Mouse (Mus musculus): Measurements from ENCODE around the gene Ankrd9. TPM values are rescaled to one million over a fixed set of nuclear protein-coding genes. Genes with fewer than 3 reads are reported as not detected.

Ankrd9 gene
- total RNA-seq, 2 experiments from 2014 or later, result 81.0 to 82.1 TPM

DNA sequence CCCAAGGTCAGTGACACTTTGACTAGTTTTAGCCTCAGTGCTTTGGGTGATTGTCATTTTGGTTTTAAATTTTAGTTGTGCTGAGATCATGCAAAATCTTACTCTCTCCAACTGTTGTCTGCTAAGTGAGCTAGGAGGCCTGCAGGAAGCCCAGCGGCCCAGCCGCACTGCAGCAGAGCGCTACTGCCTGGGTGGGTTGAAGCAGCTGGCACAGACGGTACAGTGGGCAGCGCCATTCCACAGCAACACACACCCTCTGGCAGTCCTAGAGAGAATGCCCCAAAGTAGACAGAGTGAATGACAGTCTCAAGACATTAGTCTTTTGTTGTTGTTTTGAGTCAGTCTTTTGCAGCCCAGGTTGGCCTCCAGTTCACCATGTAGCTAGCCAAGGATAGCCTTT lies 8.4 kb downstream of the Ankrd9 start:
- DNase-seq, result no peak
- intact Hi-C loops (cut with DNase I), result no loop called here

DNA sequence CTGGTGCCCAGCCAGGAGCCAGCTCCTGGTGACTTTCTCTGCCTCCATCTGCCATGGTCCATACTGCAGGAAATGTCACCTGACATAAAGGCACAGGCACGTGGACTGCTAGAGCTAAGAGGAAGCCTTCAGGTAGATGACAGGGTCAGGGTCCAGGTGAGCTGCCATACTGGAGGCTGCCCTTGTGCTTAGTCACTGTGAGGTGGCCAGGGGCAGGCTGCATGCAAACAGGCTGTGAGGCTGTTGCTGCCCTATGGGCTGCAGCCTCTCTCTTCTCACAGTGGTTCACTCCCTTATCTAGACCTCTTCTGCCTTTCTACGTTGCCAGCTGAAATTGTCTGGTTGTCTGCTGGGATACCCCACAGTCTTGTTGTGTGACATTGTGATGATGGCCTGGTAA lies 11.7 kb downstream of the Ankrd9 start:
- intact Hi-C loops (cut with DNase I), result no loop called here
- no peak for DNase-seq

DNA sequence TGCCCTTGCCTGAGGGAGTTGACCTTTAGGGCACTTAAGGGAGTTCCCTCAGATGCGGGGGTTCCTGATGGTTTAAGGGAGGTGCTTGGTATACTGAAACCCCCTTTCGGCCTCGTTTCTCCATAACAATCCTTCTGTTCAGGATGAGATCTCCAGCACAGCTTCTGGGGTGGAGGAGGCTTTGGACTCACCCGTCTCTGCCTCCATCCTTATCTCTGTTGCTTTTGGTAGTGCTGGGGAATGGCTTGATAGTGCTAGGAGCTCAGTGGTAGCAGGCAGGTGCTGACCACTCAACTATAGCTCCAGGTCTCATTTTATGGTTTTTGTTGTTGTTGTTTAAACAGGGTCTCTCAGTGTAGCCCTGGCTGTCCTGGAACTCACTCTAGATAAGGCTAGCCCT lies 12.8 kb downstream of the Ankrd9 start:
- no peak for DNase-seq
- intact Hi-C loops (cut with DNase I), result no loop called here

GRCm38 (mm10) chr12:110965500-110965899 lies 13.3 kb downstream of the Ankrd9 start:
- intact Hi-C loops (cut with DNase I), result no loop called here
- no peak for DNase-seq

- intact Hi-C loops (cut with DNase I), result no loop called here
- no peak for DNase-seq
Observed at GRCm38 (mm10) chr12:110961973-110962372, 16.9 kb downstream of the Ankrd9 start.

DNA sequence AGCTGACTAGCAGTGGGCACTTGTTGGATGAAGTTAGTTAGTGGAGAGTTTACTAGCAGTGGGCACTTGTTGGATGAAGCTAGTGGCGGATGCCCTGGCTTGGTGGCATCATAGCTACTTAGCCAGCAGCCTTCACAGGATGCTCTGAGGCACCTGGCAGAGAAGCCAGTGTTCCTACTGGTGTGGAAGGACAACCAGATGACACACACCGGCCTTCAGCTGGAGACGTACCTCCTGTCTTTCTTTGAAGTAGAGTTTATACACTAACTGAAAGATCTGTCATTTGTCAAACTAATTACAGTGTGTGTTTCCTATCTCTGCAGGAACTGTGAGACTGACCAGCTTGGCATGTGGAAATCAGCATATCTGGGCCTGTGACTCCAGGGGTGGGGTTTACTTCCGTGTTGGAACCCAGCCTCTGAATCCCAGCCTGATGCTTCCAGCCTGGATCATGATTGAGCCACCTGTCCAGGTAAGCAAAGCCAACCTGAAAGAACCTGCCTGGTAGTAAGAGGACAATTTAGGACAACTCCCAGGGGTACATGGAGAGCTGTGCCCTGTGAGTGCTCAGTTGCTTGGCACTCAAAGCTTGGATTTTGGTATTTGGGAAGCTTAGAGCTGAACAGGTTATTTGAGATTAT lies 24.4 kb downstream of the Ankrd9 start:
- no peak for DNase-seq
- intact Hi-C loops (cut with DNase I), result no loop called here

- intact Hi-C loops (cut with DNase I), result no loop called here
- no peak for DNase-seq
Observed at GRCm38 (mm10) chr12:110953900-110954299, 24.9 kb downstream of the Ankrd9 start.

DNA sequence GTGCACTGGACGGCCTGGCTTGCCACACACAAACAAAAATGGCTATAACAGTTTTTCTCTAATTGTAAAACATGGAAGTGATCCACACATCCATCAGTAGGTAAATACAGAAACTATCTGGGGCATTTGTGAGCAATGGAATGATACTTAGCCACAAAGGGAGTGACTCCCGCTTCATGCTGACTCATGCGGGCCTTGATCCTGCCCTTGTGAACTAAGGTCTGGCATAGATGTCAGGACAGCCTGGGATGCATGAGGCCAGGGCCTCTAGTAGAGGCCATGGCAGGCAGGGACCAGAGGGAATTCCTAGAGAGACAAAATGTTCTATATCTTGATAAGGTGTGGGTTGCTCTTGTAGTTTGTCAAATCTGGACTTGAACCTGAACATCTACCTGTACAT lies 25.4 kb downstream of the Ankrd9 start:
- DNase-seq, result no peak
- intact Hi-C loops (cut with DNase I), result no loop called here

GRCm38 (mm10) chr12:110952628-110953385 lies 26.0 kb downstream of the Ankrd9 start:
- intact Hi-C loops (cut with DNase I), result no loop called here

DNA sequence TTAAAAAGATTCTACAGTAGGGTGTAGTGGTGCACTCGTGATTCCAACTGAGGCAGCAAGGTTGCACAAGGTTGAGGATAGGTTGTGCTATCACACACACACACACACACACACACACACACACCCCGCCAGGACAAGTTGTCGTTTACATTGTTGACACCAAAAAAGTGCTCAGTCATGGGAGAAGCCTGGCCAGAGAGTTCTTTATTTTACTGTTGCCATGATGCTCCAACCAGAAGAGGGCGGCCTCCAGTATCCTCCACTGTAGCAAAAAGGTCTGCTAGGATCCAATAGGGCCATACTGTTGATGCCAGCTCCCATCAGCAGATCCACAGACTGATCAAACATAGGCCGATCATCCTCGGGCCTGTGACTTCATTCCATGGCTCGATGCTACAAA lies 27.6 kb downstream of the Ankrd9 start:
- no peak for DNase-seq
- intact Hi-C loops (cut with DNase I), result no loop called here

More at GRCm38 (mm10) chr12:110952628-110953385, 26.0 kb downstream of the Ankrd9 start:
- no peak for DNase-seq

DNA sequence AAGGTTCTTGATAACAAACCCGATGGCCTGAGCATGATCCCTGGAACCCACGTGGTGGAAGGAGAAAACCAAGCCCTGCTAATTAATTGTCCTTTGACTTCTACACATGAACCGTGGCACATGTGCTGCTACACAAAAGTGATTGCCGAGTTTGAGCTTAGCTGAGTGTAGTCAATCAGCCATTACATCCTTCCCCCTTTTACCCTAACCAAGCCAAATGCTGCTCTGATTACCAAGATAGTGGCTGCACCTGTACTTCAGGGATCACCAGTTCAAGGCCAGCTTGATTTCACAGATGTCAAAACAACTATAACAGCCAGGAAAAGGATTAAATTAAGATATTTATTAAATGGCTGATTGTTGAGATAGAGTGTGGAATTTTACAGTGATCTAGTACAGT lies 28.7 kb downstream of the Ankrd9 start:
- intact Hi-C loops (cut with DNase I), result no loop called here

GRCm38 (mm10) chr12:110949410-110949809 lies 29.4 kb downstream of the Ankrd9 start:
- peak; percentile 25 to 54 for DNase-seq
- intact Hi-C loops (cut with DNase I), result loop anchor here (10.0 kb wide), 1 partner anchor 325 kb away; the partner anchor contains the start of gene Amn

More for the DNA sequence above, 28.7 kb downstream of the Ankrd9 start:
- no peak for DNase-seq

DNA sequence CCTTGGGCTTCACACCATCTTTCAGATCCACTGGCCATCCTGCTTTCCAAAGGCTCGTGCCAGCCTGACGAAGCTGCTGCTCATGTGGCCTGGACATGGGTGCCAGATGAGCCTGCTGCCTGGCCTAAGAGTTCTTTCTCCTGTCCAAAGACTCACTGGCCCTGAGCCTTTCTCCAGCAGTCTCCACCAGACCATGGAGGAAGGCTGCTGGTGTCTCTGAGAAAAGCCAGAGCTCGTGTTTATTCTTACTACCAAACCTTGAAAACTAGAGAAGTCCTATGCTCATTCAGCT lies 30.0 kb downstream of the Ankrd9 start:
- intact Hi-C loops (cut with DNase I), result loop anchor here (10.0 kb wide), 1 partner anchor 326 kb away; the partner anchor contains the start of gene Amn
- peak; percentile 21 to 23 for DNase-seq

DNA sequence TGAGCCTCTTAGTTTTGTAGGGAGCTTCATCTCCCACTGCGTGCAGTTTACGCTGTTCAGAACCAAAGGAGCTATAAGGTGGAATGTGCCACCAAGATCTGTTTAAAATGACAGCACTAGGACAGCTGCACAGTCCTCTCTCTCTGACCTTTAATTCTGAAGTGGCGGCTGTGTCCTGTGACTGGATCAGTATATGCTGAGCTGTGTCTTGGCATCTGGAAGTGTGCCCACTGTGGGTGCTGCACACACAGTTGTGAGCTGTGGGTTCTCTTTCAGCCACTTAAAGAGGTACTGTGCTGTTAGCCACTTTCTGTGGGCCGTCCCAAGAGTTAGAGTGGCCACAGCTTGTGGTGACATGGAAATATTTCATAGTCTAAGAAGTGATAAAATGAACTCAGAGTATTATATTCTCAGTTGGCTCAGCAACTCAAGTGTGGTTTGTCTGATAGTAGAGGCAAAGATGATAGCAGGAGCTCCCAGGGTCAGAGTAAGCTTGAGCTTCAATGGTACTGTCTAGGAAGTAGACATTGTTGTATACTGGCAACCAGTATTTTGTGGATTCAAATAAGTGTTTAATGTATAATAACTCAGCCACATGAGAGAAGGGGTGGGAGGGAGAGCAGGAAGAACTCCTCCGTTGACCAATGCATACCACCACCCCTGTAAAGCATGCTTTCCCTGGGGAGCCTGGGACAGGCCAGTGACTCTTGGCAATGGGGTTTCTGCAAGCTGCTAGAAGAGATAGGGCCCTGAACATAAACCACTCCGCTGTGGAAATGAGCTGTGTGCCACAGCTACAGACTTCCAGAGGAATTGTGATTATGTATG lies 30.5 kb downstream of the Ankrd9 start:
- no peak for DNase-seq
- intact Hi-C loops (cut with DNase I), result loop anchor here (10.0 kb wide), 1 partner anchor 327 kb away; the partner anchor contains the start of gene Amn

GRCm38 (mm10) chr12:110946216-110946615 lies 32.6 kb downstream of the Ankrd9 start:
- DNase-seq, result no peak
- intact Hi-C loops (cut with DNase I), result loop anchor here (10.0 kb wide), 1 partner anchor 329 kb away; the partner anchor contains the start of gene Amn

- intact Hi-C loops (cut with DNase I), result loop anchor here (10.0 kb wide), 1 partner anchor 334 kb away; the partner anchor contains the start of gene Amn
- no peak for DNase-seq
Observed at GRCm38 (mm10) chr12:110940869-110941268, 38.0 kb downstream of the Ankrd9 start.

DNA sequence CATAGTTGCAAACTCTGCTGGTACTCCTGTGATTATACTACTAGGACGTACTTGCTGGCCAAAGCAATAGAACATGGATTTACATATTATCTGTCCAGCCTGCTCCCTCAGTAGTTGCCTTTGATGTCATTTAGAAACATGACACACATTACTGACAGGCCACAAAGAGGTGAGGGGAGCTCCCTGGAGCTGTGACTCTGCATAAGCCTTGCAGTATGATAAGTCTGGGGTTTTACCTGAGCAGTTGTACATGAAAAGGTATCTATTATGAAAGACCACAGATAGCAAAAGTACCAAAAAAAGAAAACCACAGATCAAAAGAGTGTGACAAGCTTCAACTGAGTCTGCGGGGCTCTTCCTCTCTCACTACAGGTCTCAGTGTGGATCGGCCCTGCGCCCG lies 39.5 kb downstream of the Ankrd9 start:
- intact Hi-C loops (cut with DNase I), result no loop called here
- DNase-seq, result no peak

GRCm38 (mm10) chr12:110937496-110937895 lies 41.3 kb downstream of the Ankrd9 start:
- intact Hi-C loops (cut with DNase I), result no loop called here
- no peak for DNase-seq

GRCm38 (mm10) chr12:110935983-110936620 lies 42.7 kb downstream of the Ankrd9 start:
- intact Hi-C loops (cut with DNase I), result loop anchor here (1.0 kb wide), 1 partner anchor 56 kb away; no protein-coding TSS in a partner anchor
- DNase-seq, result peak; percentile 82 to 90

GRCm38 (mm10) chr12:110932820-110933219 lies 46.0 kb downstream of the Ankrd9 start:
- no peak for DNase-seq
- intact Hi-C loops (cut with DNase I), result no loop called here

Data from heart, postnatal 14 days (tissue).